Mouse (Mus musculus): ENCODE results near the gene Wnt2.

The Wnt2 gene

GRCm38 (mm10) chr6:17978324-17978723 lies 52.1 kb downstream of the Wnt2 start:
- DNase-seq (ENCODE audit: low spot score) = no peak

DNA sequence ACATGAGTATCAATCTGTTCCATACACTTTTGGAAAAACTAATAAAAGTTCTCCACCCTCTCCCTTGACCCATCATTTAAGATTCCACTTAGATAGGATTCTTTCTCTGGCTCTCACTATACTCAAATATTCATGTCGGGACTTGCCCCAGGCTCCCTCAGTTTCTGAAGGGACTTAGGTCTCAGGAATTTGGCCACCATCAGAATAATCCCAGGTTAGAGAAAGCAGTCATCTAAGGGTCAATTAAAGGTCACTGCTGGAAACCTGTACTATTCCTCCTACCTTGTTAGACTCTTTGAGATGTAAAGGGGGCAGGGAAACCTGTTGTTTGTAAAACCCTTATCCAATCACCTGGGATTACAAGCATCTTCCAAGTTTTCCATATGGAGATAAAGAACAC lies 53.2 kb downstream of the Wnt2 start:
- DNase-seq (ENCODE audit: low spot score) = no peak

DNA sequence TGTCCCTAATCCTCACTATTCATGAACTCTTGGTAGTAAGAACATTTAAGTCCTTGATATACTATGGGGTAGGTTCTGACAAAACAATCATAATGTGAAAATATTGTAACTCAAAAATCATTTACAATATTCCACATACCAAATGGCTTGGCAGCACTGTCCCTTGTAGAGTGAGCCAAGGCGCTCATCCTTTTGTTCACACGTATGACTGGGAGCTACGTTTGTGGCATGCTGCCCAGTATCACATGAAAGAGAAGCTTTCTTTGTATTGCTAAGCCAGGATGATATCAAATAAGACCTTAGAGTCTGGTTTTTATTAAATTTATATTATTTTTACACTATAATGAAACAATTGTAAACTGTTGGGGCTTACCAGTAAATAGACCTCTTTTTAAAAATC lies 56.0 kb downstream of the Wnt2 start:
- DNase-seq (ENCODE audit: low spot score) = no peak

GRCm38 (mm10) chr6:17971393-17971792 lies 59.0 kb downstream of the Wnt2 start:
- no peak for DNase-seq (ENCODE audit: low spot score)

GRCm38 (mm10) chr6:17969815-17970214 lies 60.6 kb downstream of the Wnt2 start:
- DNase-seq (ENCODE audit: low spot score) = no peak

GRCm38 (mm10) chr6:17968467-17969144 lies 61.8 kb downstream of the Wnt2 start:
- no peak for DNase-seq (ENCODE audit: low spot score)

GRCm38 (mm10) chr6:17963455-17963854 lies 66.9 kb downstream of the Wnt2 start:
- DNase-seq (ENCODE audit: low spot score) = no peak

DNA sequence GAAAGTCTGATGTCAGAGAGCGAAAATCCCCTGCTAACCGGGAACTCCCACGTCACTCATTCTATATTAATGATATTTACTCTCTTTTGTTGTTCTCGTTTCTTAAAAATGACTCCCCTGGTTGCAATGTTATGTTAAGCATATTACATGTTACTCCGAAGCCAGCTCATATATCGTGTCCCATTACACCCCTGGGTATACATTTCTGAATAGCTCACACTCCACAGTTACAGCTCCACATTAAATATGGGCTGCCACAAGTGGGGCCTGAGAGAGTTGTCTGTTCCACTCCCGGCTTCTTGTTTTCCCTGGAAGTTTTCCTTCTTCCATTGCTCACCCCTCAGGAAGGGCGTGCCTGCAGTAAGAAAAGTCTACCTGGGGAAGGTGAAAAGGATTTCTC lies 78.6 kb downstream of the Wnt2 start:
- no peak for DNase-seq (ENCODE audit: low spot score)

- no peak for DNase-seq (ENCODE audit: low spot score)
Measured at GRCm38 (mm10) chr6:17949103-17949502, 81.3 kb downstream of the Wnt2 start.

DNA sequence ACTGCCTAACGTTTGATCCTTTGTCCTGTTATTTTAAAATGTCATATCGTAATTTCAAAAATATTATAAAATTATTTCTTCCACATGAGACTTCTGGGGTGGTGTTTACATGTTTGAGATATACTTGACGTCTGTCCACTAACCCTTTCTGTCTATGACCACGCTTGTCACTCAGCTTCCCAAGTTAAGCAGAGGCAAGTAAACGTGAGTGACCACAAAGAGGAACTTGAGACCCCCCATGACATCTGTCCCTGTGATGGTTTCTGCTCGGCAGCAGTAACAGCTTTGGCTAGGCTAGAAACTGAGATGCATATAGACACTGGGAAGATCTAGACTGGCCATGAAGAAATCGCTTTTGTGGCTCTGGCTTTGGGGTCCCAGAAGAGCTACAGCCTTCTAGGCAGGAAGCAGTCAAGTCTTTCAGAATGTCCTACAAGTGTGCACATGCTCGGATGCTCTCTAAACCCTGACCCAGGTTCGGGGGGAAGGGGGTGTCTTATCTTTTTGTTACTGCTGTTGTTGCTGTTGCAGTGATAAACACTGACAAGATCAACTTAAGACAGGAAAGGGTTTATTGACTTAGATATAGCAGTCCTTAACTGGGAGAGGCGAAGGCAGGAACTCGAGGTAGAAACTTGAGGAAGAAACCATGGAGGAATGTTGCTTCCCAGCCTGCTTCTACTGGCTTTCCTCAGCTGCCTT lies 83.1 kb downstream of the Wnt2 start:
- DNase-seq (ENCODE audit: low spot score) = no peak

DNA sequence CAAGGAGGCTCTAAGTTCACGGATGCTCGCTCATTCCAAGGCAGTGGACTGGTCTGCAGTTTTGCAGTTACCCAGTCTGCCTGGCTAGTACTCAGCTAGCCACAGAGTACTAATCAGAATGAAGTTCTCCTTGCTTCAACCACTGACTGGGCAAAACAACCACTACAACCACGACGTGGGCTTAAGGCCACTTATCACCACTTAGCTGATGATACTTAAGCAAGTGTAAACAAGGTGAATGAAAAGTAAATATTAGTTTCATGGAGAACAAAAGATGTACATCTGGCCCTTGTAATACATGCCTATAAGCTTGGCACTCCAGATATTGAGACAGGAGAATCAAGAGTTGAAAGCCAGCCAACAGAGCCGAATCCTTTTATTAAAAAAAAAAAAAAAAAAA lies 83.9 kb downstream of the Wnt2 start:
- no peak for DNase-seq (ENCODE audit: low spot score)

GRCm38 (mm10) chr6:17943877-17944617 lies 86.3 kb downstream of the Wnt2 start:
- DNase-seq (ENCODE audit: low spot score) = no peak

GRCm38 (mm10) chr6:17942344-17942743 lies 88.0 kb downstream of the Wnt2 start:
- DNase-seq (ENCODE audit: low spot score) = no peak

- DNase-seq (ENCODE audit: low spot score) = no peak
Measured at GRCm38 (mm10) chr6:17941916-17942315, 88.5 kb downstream of the Wnt2 start.
